Mouse (Mus musculus) liver, adult 2 months (tissue): Measurements from ENCODE around the gene Tmem50b.

ENCODE experiments used
- CTCF ChIP-seq: fragments of 200-500 bp; IDR thresholded peaks from 2 replicates; pipeline ENCODE4 v1.5.1; 2011; ENCODE audit warnings: low read depth, low read length, control low read depth
- POLR2A ChIP-seq: fragments of 200-500 bp; IDR thresholded peaks from 2 replicates; pipeline ENCODE4 v1.6.1; 2011; ENCODE audit warnings: low read length, control low read depth; ENCODE audit not compliant: insufficient read depth; ENCODE audit errors: extremely low read depth

GRCm38 (mm10) chr16:91549616-91550015 lies 48.0 kb downstream of the Tmem50b start:
- TF ChIP-seq CTCF (no peak), POLR2A (no peak)
